Mouse (Mus musculus) E14TG2a.4 (cell line): Measurements from ENCODE around the gene Luzp1.

Source experiments
- CTCF ChIP-seq: conservative IDR thresholded peaks from 2 replicates; pipeline ENCODE4 v1.5.1; 2014; ENCODE audit warnings: low read length
- POU5F1 ChIP-seq: IDR thresholded peaks from 2 replicates; pipeline ENCODE4 v1.6.1; 2014; ENCODE audit warnings: low read length, borderline replicate concordance

DNA sequence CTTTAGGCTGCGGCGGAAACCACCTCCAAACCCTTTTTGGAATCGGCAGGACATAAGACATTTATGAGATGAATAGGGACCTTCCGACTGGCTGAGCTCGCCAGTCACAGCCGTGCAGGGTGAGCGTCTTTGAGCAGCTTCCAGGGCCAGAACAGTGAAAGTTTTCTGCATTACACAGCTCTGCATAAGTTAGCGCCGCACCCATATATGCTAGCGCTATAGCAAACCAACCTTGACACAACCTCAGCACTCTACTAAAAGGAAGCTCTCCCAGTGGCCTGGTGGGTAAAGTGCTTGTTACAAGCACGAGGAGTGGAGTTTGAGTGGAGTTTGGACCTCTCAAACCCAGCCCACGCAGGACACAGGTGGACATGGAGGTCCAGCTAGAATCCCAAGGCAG is 10.4 kb upstream of the Luzp1 start:
- TF ChIP-seq CTCF (no peak), POU5F1 (no peak)
